Mouse (Mus musculus): ENCODE data around the gene Pknox2. TPM values are rescaled to one million over a fixed set of nuclear protein-coding genes. Genes with fewer than 3 reads are reported as not detected.
A peak's percentile ranks its signal among the peaks of the same experiment; 100 is the strongest.

Gene Pknox2
- total and polyA plus RNA-seq, 2 experiments from 2014 or later = 2.0 to 7.3 TPM

GRCm38 (mm10) chr9:36931657-36932056 is 215.6 kb downstream of the Pknox2 start:
- DNase-seq (ENCODE audit: low spot score) (no peak), ATAC-seq (ENCODE audit: insufficient read depth, low read depth) (no peak)
- Histone ChIP-seq H3K9me3 (replicated peaks; ENCODE audit: control insufficient read depth, low read length) (no peaks in the 10 kb centered on the region), H3K27me3 (ENCODE audit: control insufficient read depth, insufficient read depth, low read length) (no peaks in the 10 kb centered on the region), H3K4me1 (ENCODE audit: control insufficient read depth, insufficient read depth) (no peaks in the 10 kb centered on the region), H3K27ac (ENCODE audit: low read depth) (no peak overlapping the region), H3K4me2 (ENCODE audit: low read depth, low read length) (no peak overlapping the region), H3K36me3 (replicated peaks; ENCODE audit: control insufficient read depth, insufficient read depth, low read length) (no peaks in the 10 kb centered on the region), H3K4me3 (ENCODE audit: low read depth, low read length) (no peak overlapping the region), H3K9ac (replicated peaks; ENCODE audit: low read depth, low read length) (no peak overlapping the region)
- TF ChIP-seq CTCF (IDR thresholded peaks at IDR 0.05; ENCODE audit: low read depth) (no peak), EP300 (IDR thresholded peaks at IDR 0.05; ENCODE audit: low read depth) (no peak)
- 60% methylated on average over 4 of the region's 4 CpGs for WGBS

GRCm38 (mm10) chr9:36923753-36924152 is 223.5 kb downstream of the Pknox2 start:
- Histone ChIP-seq H3K27ac (ENCODE audit: low read depth) (no peak overlapping the region), H3K9me3 (replicated peaks; ENCODE audit: control insufficient read depth, low read length) (no peaks in the 10 kb centered on the region), H3K27me3 (ENCODE audit: control insufficient read depth, insufficient read depth, low read length) (no peaks in the 10 kb centered on the region), H3K9ac (replicated peaks; ENCODE audit: low read depth, low read length) (no peak overlapping the region), H3K4me3 (ENCODE audit: low read depth, low read length) (no peak overlapping the region), H3K4me1 (ENCODE audit: control insufficient read depth, insufficient read depth) (no peaks in the 10 kb centered on the region), H3K36me3 (replicated peaks; ENCODE audit: control insufficient read depth, insufficient read depth, low read length) (no peaks in the 10 kb centered on the region), H3K4me2 (ENCODE audit: low read depth, low read length) (no peak overlapping the region)
- ATAC-seq (ENCODE audit: insufficient read depth, low read depth) (no peak), DNase-seq (ENCODE audit: low spot score) (no peak)
- TF ChIP-seq EP300 (IDR thresholded peaks at IDR 0.05; ENCODE audit: low read depth) = no peak
- no peak for TF ChIP-seq CTCF (IDR thresholded peaks at IDR 0.05; ENCODE audit: low read depth)
- 83% methylated on average over 5 of the region's 5 CpGs for WGBS

GRCm38 (mm10) chr9:36921718-36922415 is 225.3 kb downstream of the Pknox2 start:
- H3K27me3 ChIP-seq (ENCODE audit: control insufficient read depth, insufficient read depth, low read length) = no peaks in the 10 kb centered on the region
- TF ChIP-seq CTCF (IDR thresholded peaks at IDR 0.05; ENCODE audit: low read depth) (no peak), EP300 (IDR thresholded peaks at IDR 0.05; ENCODE audit: low read depth) (no peak)
- 80% methylated on average over 13 of the region's 13 CpGs for WGBS
- DNase-seq (ENCODE audit: low spot score) = no peak
- no peak overlapping the region for H3K27ac ChIP-seq (ENCODE audit: low read depth)
- no peaks in the 10 kb centered on the region for H3K36me3 ChIP-seq (replicated peaks; ENCODE audit: control insufficient read depth, insufficient read depth, low read length)
- H3K4me1 ChIP-seq (ENCODE audit: control insufficient read depth, insufficient read depth) = no peaks in the 10 kb centered on the region
- H3K4me2 ChIP-seq (ENCODE audit: low read depth, low read length) = no peak overlapping the region
- ATAC-seq (ENCODE audit: insufficient read depth, low read depth) = no peak
- no peak overlapping the region for H3K4me3 ChIP-seq (ENCODE audit: low read depth, low read length)
- H3K9ac ChIP-seq (replicated peaks; ENCODE audit: low read depth, low read length) = no peak overlapping the region
- H3K9me3 ChIP-seq (replicated peaks; ENCODE audit: control insufficient read depth, low read length) = no peaks in the 10 kb centered on the region

GRCm38 (mm10) chr9:36919472-36919871 is 227.7 kb downstream of the Pknox2 start:
- whole genome bisulfite sequencing = 57% methylated on average over 4 of the region's 4 CpGs

GRCm38 (mm10) chr9:36918582-36918981 is 228.6 kb downstream of the Pknox2 start:
- Histone ChIP-seq H3K36me3 (replicated peaks; ENCODE audit: control insufficient read depth, insufficient read depth, low read length) (no peaks in the 10 kb centered on the region), H3K4me1 (ENCODE audit: control insufficient read depth, insufficient read depth) (no peaks in the 10 kb centered on the region), H3K4me3 (ENCODE audit: low read depth, low read length) (no peak overlapping the region), H3K4me2 (ENCODE audit: low read depth, low read length) (no peak overlapping the region), H3K27ac (ENCODE audit: low read depth) (no peak overlapping the region), H3K27me3 (ENCODE audit: control insufficient read depth, insufficient read depth, low read length) (no peaks in the 10 kb centered on the region), H3K9me3 (replicated peaks; ENCODE audit: control insufficient read depth, low read length) (no peaks in the 10 kb centered on the region), H3K9ac (replicated peaks; ENCODE audit: low read depth, low read length) (no peak overlapping the region)
- ATAC-seq (ENCODE audit: insufficient read depth, low read depth) (no peak), DNase-seq (ENCODE audit: low spot score) (no peak)
- WGBS = 56% methylated on average over 3 of the region's 3 CpGs
- TF ChIP-seq EP300 (IDR thresholded peaks at IDR 0.05; ENCODE audit: low read depth) = no peak
- TF ChIP-seq CTCF (IDR thresholded peaks at IDR 0.05; ENCODE audit: low read depth) = no peak

More at GRCm38 (mm10) chr9:36919472-36919871, 227.7 kb downstream of the Pknox2 start:
- H3K4me3 ChIP-seq (ENCODE audit: low read depth, low read length) = no peak overlapping the region
- H3K27me3 ChIP-seq (ENCODE audit: control insufficient read depth, insufficient read depth, low read length) = no peaks in the 10 kb centered on the region
- no peak overlapping the region for H3K4me2 ChIP-seq (ENCODE audit: low read depth, low read length)
- no peak for TF ChIP-seq CTCF (IDR thresholded peaks at IDR 0.05; ENCODE audit: low read depth)
- H3K27ac ChIP-seq (ENCODE audit: low read depth) = no peak overlapping the region
- H3K9me3 ChIP-seq (replicated peaks; ENCODE audit: control insufficient read depth, low read length) = no peaks in the 10 kb centered on the region
- H3K4me1 ChIP-seq (ENCODE audit: control insufficient read depth, insufficient read depth) = no peaks in the 10 kb centered on the region
- DNase-seq (ENCODE audit: low spot score) (no peak), ATAC-seq (ENCODE audit: insufficient read depth, low read depth) (no peak)
- H3K36me3 ChIP-seq (replicated peaks; ENCODE audit: control insufficient read depth, insufficient read depth, low read length) = no peaks in the 10 kb centered on the region
- no peak overlapping the region for H3K9ac ChIP-seq (replicated peaks; ENCODE audit: low read depth, low read length)

GRCm38 (mm10) chr9:36916915-36917314 is 230.3 kb downstream of the Pknox2 start:
- ATAC-seq (ENCODE audit: insufficient read depth, low read depth) = peak; percentile 13; the same call in 1 of the 2 replicates
- no peak for DNase-seq (ENCODE audit: low spot score)
- H3K4me3 ChIP-seq (ENCODE audit: low read depth, low read length) = no peak overlapping the region
- no peaks in the 10 kb centered on the region for H3K4me1 ChIP-seq (ENCODE audit: control insufficient read depth, insufficient read depth)
- no peaks in the 10 kb centered on the region for H3K36me3 ChIP-seq (replicated peaks; ENCODE audit: control insufficient read depth, insufficient read depth, low read length)
- no peak overlapping the region for H3K9ac ChIP-seq (replicated peaks; ENCODE audit: low read depth, low read length)
- TF ChIP-seq EP300 (IDR thresholded peaks at IDR 0.05; ENCODE audit: low read depth) (no peak), CTCF (IDR thresholded peaks at IDR 0.05; ENCODE audit: low read depth) (no peak)
- H3K4me2 ChIP-seq (ENCODE audit: low read depth, low read length) = no peak overlapping the region
- H3K27ac ChIP-seq (ENCODE audit: low read depth) = no peak overlapping the region
- no peaks in the 10 kb centered on the region for H3K27me3 ChIP-seq (ENCODE audit: control insufficient read depth, insufficient read depth, low read length)
- no peaks in the 10 kb centered on the region for H3K9me3 ChIP-seq (replicated peaks; ENCODE audit: control insufficient read depth, low read length)
- 62% methylated on average over 5 of the region's 5 CpGs for WGBS
